Mouse (Mus musculus): ENCODE results near the gene Yars.

Yars gene

GRCm38 (mm10) chr4:129254571-129254970 lies 65.0 kb downstream of the Yars start:
- DNase-seq: no peak

GRCm38 (mm10) chr4:129256450-129257380 lies 67.2 kb downstream of the Yars start:
- no peak for DNase-seq

GRCm38 (mm10) chr4:129259101-129259500 lies 69.5 kb downstream of the Yars start:
- DNase-seq: no peak

- no peak for DNase-seq
Measured at GRCm38 (mm10) chr4:129260678-129261077, 71.1 kb downstream of the Yars start.

- DNase-seq: no peak
Measured at GRCm38 (mm10) chr4:129261196-129261595, 71.6 kb downstream of the Yars start, which contains the start of gene C77080. TSS of gene C77080 (minus strand) at chr4:129261404.

GRCm38 (mm10) chr4:129263225-129264021 lies 73.9 kb downstream of the Yars start:
- DNase-seq: peak; percentile 47

- DNase-seq: no peak
Measured at GRCm38 (mm10) chr4:129266191-129266590, 76.6 kb downstream of the Yars start.

- no peak for DNase-seq
Measured at GRCm38 (mm10) chr4:129266821-129267220, 77.3 kb downstream of the Yars start.

- no peak for DNase-seq
Measured at GRCm38 (mm10) chr4:129268698-129269097, 79.1 kb downstream of the Yars start.

All from layer of hippocampus, adult 9-11 months (tissue).